Mouse (Mus musculus) lung, adult 2 months (tissue): ENCODE measurements around the gene Flrt1. TPM values are rescaled to one million over a fixed set of nuclear protein-coding genes. Genes with fewer than 3 reads are reported as not detected.

ENCODE experiments used
- DNase-seq: peaks from one replicate; pipeline ENCODE4 v3.0.0; 2022
- H3K4me1 ChIP-seq: fragments of 200-500 bp; 2 replicates; pipeline ENCODE4 v1.6.1; 2011; ENCODE audit warnings: low read length; ENCODE audit not compliant: control insufficient read depth, insufficient read depth
- H3K4me3 ChIP-seq: fragments of 200-500 bp; replicated peaks from 2 replicates; pipeline ENCODE3; 2011; ENCODE audit warnings: low read depth, mild to moderate bottlenecking, control low read depth, low read length; ENCODE audit errors: extremely low read depth
- CTCF ChIP-seq: fragments of 200-500 bp; IDR thresholded peaks from 2 replicates; pipeline ENCODE4 v1.5.1; 2011; ENCODE audit warnings: mild to moderate bottlenecking, low read length, control low read depth; ENCODE audit not compliant: insufficient read depth
- POLR2A ChIP-seq: fragments of 200-500 bp; IDR thresholded peaks from 2 replicates; pipeline ENCODE4 v1.6.1; 2011; ENCODE audit warnings: low read depth, mild to moderate bottlenecking, control low read depth, low read length, borderline replicate concordance; ENCODE audit errors: extremely low read depth
- WGBS: fragments of 180-500 bp; shearing (Covaris S2); methylation state at CpG from one replicate; pipeline ENCODE4 v1.1.7; 2018; 5-methylcytosine and 5-hydroxymethylcytosine counted together
- polyA plus RNA-seq: library from polyadenylated mRNA; depleted of rRNA; stranded (reverse); fragments of >200 nt; gene quantifications from 2 replicates; pipeline ENCODE4 v1.2.3, GENCODE M21; 2012

The Flrt1 gene
- polyA plus RNA-seq, 1 experiment = 0.40 TPM

GRCm38 (mm10) chr19:7121252-7121651 lies 15.7 kb upstream of the Flrt1 start:
- Histone ChIP-seq H3K4me1 (0 out of 2 replicates have a peak, but pooled peaks cover 8% of the 10 kb centered on the region), H3K4me3 (no peak overlapping the region)
- WGBS = 59% methylated on average over 11 of the region's 11 CpGs
- TF ChIP-seq CTCF (no peak), POLR2A (no peak)
- DNase-seq = no peak

- no peak for DNase-seq
- TF ChIP-seq POLR2A = no peak
- no peak for TF ChIP-seq CTCF
- H3K4me1 ChIP-seq = peaks cover 10% of the 10 kb centered on the region; the same call in 1 of the 2 replicates
- H3K4me3 ChIP-seq = no peak overlapping the region
- 53% methylated on average over 8 of the region's 8 CpGs for WGBS
Measured at GRCm38 (mm10) chr19:7117653-7118307, 12.3 kb upstream of the Flrt1 start.

- no peak for TF ChIP-seq CTCF
- no peak for TF ChIP-seq POLR2A
- WGBS = 60% methylated on average over 4 of the region's 4 CpGs
- no peak for DNase-seq
- Histone ChIP-seq H3K4me1 (peaks cover 5% of the 10 kb centered on the region; the same call in 1 of the 2 replicates), H3K4me3 (no peak overlapping the region)
Measured at GRCm38 (mm10) chr19:7117141-7117540, 11.6 kb upstream of the Flrt1 start.

GRCm38 (mm10) chr19:7116038-7116731 lies 10.7 kb upstream of the Flrt1 start:
- H3K4me3 ChIP-seq = no peak overlapping the region
- WGBS = 81% methylated on average over 4 of the region's 4 CpGs
- H3K4me1 ChIP-seq = peaks cover 5% of the 10 kb centered on the region; the same call in 1 of the 2 replicates
- no peak for DNase-seq
- TF ChIP-seq CTCF (no peak), POLR2A (no peak)

- TF ChIP-seq CTCF (no peak), POLR2A (no peak)
- no peak for DNase-seq
- 61% methylated on average over 14 of the region's 14 CpGs for WGBS
- peaks cover 5% of the 10 kb centered on the region; the same call in 1 of the 2 replicates for H3K4me1 ChIP-seq
- no peak overlapping the region for H3K4me3 ChIP-seq
Measured at GRCm38 (mm10) chr19:7113574-7113973, 8.0 kb upstream of the Flrt1 start.

- TF ChIP-seq CTCF = no peak
- no peak for TF ChIP-seq POLR2A
- 89% methylated on average over 3 of the region's 3 CpGs for WGBS
- DNase-seq = no peak
- no peak overlapping the region for H3K4me3 ChIP-seq
- peaks cover 2% of the 10 kb centered on the region; the same call in 1 of the 2 replicates for H3K4me1 ChIP-seq
Measured at GRCm38 (mm10) chr19:7112628-7113027, 7.1 kb upstream of the Flrt1 start.

GRCm38 (mm10) chr19:7111710-7112109 lies 6.2 kb upstream of the Flrt1 start:
- TF ChIP-seq CTCF = no peak
- TF ChIP-seq POLR2A = no peak
- no peak for DNase-seq
- 94% methylated on average over 4 of the region's 4 CpGs for WGBS
- H3K4me3 ChIP-seq = no peak overlapping the region
- H3K4me1 ChIP-seq = peaks cover 2% of the 10 kb centered on the region; the same call in 1 of the 2 replicates

GRCm38 (mm10) chr19:7111309-7111708 lies 5.8 kb upstream of the Flrt1 start:
- H3K4me1 ChIP-seq = peaks cover 2% of the 10 kb centered on the region; the same call in 1 of the 2 replicates
- H3K4me3 ChIP-seq = no peak overlapping the region
- no peak for DNase-seq
- WGBS = 91% methylated on average over 6 of the region's 6 CpGs
- TF ChIP-seq POLR2A (no peak), CTCF (no peak)

- 64% methylated on average over 6 of the region's 6 CpGs for WGBS
Measured at GRCm38 (mm10) chr19:7110875-7111274, 5.3 kb upstream of the Flrt1 start.

More at GRCm38 (mm10) chr19:7110875-7111274, 5.3 kb upstream of the Flrt1 start:
- DNase-seq = no peak
- Histone ChIP-seq H3K4me1 (peaks cover 2% of the 10 kb centered on the region; the same call in 1 of the 2 replicates), H3K4me3 (no peak overlapping the region)
- TF ChIP-seq POLR2A (no peak), CTCF (no peak)
